Mouse (Mus musculus) neural tube, embryonic 13.5 days (tissue): Measurements from ENCODE around the gene Zfhx3. TPM values are rescaled to one million over a fixed set of nuclear protein-coding genes. Genes with fewer than 3 reads are reported as not detected.

Source experiments
- ATAC-seq: fragments of 200-750 bp; cut with Nextera tagmentation; 2 replicates; pipeline ENCODE4 v1.8.0; 2017; ENCODE audit warnings: low read depth, mild to moderate bottlenecking, moderate TSS enrichment, moderate library complexity
- H3K27ac ChIP-seq: fragments of 300-500 bp; sonication (generic); replicated peaks from 2 replicates; pipeline ENCODE4 v1.5.1; 2015; ENCODE audit warnings: moderate library complexity, mild to moderate bottlenecking, inconsistent platforms
- H3K27me3 ChIP-seq: fragments of 300-500 bp; sonication (generic); 2 replicates; pipeline ENCODE4 v1.6.1; 2015; ENCODE audit warnings: mild to moderate bottlenecking, inconsistent platforms
- H3K36me3 ChIP-seq: fragments of 300-500 bp; sonication (generic); 2 replicates; pipeline ENCODE4 v1.6.1; 2015; ENCODE audit warnings: mild to moderate bottlenecking, inconsistent platforms
- H3K4me1 ChIP-seq: fragments of 300-500 bp; sonication (generic); replicated peaks from 2 replicates; pipeline ENCODE4 v1.6.1; 2015; ENCODE audit warnings: inconsistent platforms
- H3K4me2 ChIP-seq: fragments of 300-500 bp; sonication (generic); 2 replicates; pipeline ENCODE4 v1.6.1; 2015; ENCODE audit warnings: inconsistent platforms, mild to moderate bottlenecking, moderate library complexity
- H3K4me3 ChIP-seq: fragments of 300-500 bp; sonication (generic); 2 replicates; pipeline ENCODE4 v1.5.1; 2015; ENCODE audit warnings: mild to moderate bottlenecking, inconsistent platforms
- H3K9ac ChIP-seq: fragments of 300-500 bp; sonication (generic); 2 replicates; pipeline ENCODE4 v1.6.1; 2015; ENCODE audit warnings: moderate library complexity, mild to moderate bottlenecking, inconsistent platforms
- H3K9me3 ChIP-seq: fragments of 300-500 bp; sonication (generic); 2 replicates; pipeline ENCODE4 v1.6.1; 2016; ENCODE audit warnings: inconsistent platforms
- WGBS: fragments of 180-500 bp; shearing (Covaris S2); methylation state at CpG from one replicate; pipeline ENCODE4 v1.1.7; 2015; 5-methylcytosine and 5-hydroxymethylcytosine counted together
- polyA plus RNA-seq: library from polyadenylated mRNA; unstranded; fragments of >200 nt; fragmentation: Nextera tagmentation; extraction: Ambion mirVana; gene quantifications from 2 replicates; pipeline ENCODE4 v1.2.1, GENCODE M21; 2015

Gene Zfhx3
- polyA plus RNA-seq, 1 experiment from 2014 or later: 28.2 TPM

DNA sequence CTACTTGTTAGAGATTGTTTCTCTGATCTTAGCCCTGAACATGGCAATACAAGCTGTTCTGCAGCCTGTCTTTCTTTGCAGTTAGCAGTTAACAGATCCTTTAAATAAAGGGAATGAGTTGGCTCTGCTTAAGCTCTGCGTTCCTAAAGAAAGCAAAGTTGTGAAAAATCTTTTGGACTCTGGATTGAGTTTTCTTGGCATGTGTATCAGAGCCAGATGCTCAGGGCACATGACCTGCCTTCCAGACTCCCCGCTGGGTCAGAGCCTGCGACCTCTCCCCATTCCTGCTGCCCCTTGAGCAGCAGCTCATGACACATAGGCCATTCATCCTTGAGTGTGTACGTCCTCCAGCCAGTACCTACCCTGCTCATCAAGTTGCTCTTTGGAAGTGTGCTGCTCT, 81.9 kb downstream of the Zfhx3 start:
- H3K4me3 ChIP-seq: no peak overlapping the region
- no peak overlapping the region for H3K4me2 ChIP-seq
- H3K27me3 ChIP-seq: no peaks in the 10 kb centered on the region
- H3K9ac ChIP-seq: no peak overlapping the region
- H3K36me3 ChIP-seq: no peaks in the 10 kb centered on the region
- no peak overlapping the region for H3K27ac ChIP-seq
- no peaks in the 10 kb centered on the region for H3K9me3 ChIP-seq
- H3K4me1 ChIP-seq: peaks cover 30% of the 10 kb centered on the region
- 75% methylated on average over 4 of the region's 4 CpGs for WGBS
- ATAC-seq: no peak

GRCm38 (mm10) chr8:108025249-108025648, 82.8 kb downstream of the Zfhx3 start:
- no peak overlapping the region for H3K9ac ChIP-seq
- H3K4me1 ChIP-seq: peaks cover 30% of the 10 kb centered on the region
- no peaks in the 10 kb centered on the region for H3K9me3 ChIP-seq
- 86% methylated on average over 2 of the region's 2 CpGs for WGBS
- no peak overlapping the region for H3K27ac ChIP-seq
- ATAC-seq: no peak
- H3K36me3 ChIP-seq: no peaks in the 10 kb centered on the region
- H3K4me2 ChIP-seq: no peak overlapping the region
- H3K27me3 ChIP-seq: no peaks in the 10 kb centered on the region
- no peak overlapping the region for H3K4me3 ChIP-seq

GRCm38 (mm10) chr8:108026557-108027440, 84.4 kb downstream of the Zfhx3 start:
- no peaks in the 10 kb centered on the region for H3K36me3 ChIP-seq
- peak overlapping the region; percentile 35 for H3K4me2 ChIP-seq
- ATAC-seq: no peak

DNA sequence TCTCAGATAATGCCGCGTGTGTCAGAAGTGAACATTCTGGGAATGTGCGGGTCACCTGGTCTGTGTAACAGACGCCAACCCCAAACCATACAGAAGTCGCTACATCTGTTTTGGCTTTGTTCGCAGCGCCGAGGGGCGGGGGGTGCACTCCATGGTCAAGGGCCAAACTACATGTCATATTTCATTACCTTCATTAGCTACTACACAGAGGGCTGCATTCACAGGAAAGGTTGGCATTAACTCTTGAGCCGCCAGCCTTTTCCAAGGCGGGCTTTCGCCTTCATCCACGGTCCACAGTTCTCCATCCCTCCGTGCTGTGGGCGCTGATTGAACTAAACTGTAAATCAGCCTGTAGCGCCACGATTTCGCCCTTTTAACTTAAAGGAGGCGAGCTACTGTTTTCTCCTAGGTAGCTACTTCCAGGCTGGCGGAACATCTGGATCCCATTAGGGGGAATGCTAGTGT, 85.1 kb downstream of the Zfhx3 start:
- Histone ChIP-seq H3K27ac (peak overlapping the region; percentile 53; the same call in 1 of the 2 replicates), H3K36me3 (no peaks in the 10 kb centered on the region), H3K27me3 (no peaks in the 10 kb centered on the region), H3K4me3 (peak overlapping the region; percentile 0; the same call in 1 of the 2 replicates), H3K9ac (no peak overlapping the region), H3K4me2 (peak overlapping the region; percentile 35), H3K9me3 (no peaks in the 10 kb centered on the region), H3K4me1 (peaks cover 26% of the 10 kb centered on the region)
- 31% methylated on average over 20 of the region's 20 CpGs for WGBS
- ATAC-seq: no peak

More at GRCm38 (mm10) chr8:108026557-108027440, 84.4 kb downstream of the Zfhx3 start:
- 55% methylated on average over 11 of the region's 11 CpGs for WGBS
- Histone ChIP-seq H3K4me1 (peaks cover 30% of the 10 kb centered on the region), H3K9me3 (no peaks in the 10 kb centered on the region), H3K27me3 (no peaks in the 10 kb centered on the region), H3K9ac (no peak overlapping the region), H3K4me3 (no peak overlapping the region), H3K27ac (peak overlapping the region; percentile 53; the same call in 1 of the 2 replicates)

DNA sequence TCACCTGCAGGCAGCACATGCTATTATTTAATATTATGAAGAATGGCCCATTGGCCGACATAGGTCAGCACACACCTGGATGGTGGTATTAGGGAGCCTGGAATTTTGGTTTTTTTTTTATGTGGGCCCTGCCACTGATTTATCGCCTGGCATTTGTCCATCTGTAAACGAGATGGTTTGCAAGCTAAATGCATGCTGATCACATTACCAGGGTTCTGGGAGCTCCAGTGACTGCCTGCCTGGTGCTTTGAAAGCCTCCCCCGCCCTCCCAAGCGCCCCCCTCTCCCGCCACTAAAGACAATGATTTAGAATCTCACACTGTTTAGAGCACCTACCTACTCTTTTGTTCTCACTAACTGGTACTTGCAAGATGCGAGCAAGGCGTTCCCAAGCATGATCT, 86.0 kb downstream of the Zfhx3 start:
- H3K27me3 ChIP-seq: no peaks in the 10 kb centered on the region
- no peaks in the 10 kb centered on the region for H3K9me3 ChIP-seq
- H3K4me3 ChIP-seq: no peak overlapping the region
- no peak for ATAC-seq
- 33% methylated on average over 8 of the region's 8 CpGs for WGBS
- H3K36me3 ChIP-seq: no peaks in the 10 kb centered on the region
- H3K4me1 ChIP-seq: peaks cover 24% of the 10 kb centered on the region
- no peak overlapping the region for H3K9ac ChIP-seq
- H3K4me2 ChIP-seq: no peak overlapping the region
- no peak overlapping the region; the same call in 1 of the 2 replicates for H3K27ac ChIP-seq

DNA sequence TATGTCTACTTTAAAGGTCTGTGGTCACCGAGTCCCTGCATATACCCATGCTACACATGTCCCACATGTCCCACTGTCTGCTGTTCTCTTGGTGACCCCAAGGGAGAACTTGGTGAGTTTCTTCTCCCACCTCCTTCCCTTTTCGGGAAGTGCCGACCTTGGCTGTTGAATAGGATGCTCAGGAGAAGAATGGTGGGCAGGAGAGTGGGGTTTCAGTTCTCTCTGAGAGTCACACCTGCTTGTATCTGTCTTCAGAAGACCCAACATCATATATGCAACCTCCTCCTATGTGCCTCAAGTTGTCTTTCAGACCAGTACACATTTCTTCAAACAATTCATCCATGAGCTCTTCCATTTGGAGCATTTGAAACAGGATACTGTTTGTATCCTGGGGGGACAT, 88.7 kb downstream of the Zfhx3 start:
- WGBS: 86% methylated on average over 3 of the region's 3 CpGs
- Histone ChIP-seq H3K4me1 (peaks cover 24% of the 10 kb centered on the region), H3K4me2 (no peak overlapping the region), H3K27ac (no peak overlapping the region), H3K9ac (no peak overlapping the region), H3K4me3 (no peak overlapping the region), H3K36me3 (no peaks in the 10 kb centered on the region), H3K27me3 (no peaks in the 10 kb centered on the region), H3K9me3 (no peaks in the 10 kb centered on the region)
- no peak for ATAC-seq

DNA sequence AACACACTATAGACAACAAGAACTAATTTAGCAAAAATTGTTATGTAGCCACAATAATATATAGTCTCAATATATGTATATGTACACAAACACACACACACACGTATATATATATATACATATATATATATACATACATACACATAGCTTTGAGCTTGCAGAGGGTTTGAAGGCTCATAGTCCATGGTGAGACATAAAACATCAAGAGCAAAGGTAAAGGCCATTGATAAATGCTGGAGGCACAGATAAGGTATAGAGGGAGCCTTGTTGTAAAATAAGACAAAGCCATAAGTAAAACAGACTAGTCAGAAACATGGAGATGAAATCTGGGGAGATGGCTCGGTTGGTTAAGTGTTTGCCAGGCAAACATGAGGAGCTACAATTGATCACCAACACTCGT, 91.6 kb downstream of the Zfhx3 start:
- Histone ChIP-seq H3K27ac (no peak overlapping the region), H3K36me3 (no peaks in the 10 kb centered on the region), H3K27me3 (no peaks in the 10 kb centered on the region), H3K4me2 (no peak overlapping the region), H3K4me3 (no peak overlapping the region), H3K9me3 (no peaks in the 10 kb centered on the region), H3K4me1 (no peaks in the 10 kb centered on the region), H3K9ac (no peak overlapping the region)
- WGBS: 79% methylated on average over 3 of the region's 3 CpGs
- ATAC-seq: no peak

DNA sequence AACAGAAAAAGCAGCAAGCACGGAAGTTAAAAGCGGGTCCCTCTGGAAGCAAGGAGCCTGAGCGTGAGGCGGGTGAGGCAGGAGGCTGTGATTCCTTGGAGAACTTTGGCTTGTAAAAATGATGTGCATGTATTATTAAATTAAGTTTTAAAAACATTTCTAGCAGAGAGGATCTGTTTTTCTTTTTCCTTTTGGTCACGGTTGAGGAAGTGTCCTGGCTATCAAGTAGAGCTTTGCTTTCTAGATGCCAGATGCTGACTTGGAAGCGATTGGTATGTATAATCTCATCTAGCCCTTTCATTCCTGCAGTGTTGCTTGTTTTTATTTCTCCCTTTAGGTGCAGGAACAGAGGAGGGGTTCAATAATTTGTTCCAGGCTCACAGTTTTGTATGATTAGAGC, 92.3 kb downstream of the Zfhx3 start:
- WGBS: 80% methylated on average over 6 of the region's 6 CpGs
- no peak for ATAC-seq

DNA sequence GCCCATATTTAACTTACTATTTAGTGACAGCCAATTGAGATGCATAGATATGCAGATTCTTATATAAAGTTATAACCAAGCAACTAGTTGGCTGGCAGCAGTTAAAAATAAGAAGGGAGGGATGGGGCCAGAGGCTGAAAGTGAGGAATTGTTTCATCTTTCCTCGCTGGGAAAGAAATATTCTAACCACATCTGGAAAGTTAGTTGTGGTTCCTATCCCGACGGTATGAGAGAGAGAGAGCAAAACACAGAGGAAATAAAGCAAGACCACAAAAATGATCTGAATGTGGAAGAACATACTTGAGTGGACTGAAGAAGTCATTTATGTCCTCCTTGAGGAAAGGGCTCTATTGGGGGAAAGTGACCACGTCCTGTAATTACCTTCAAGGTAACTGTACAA, 101.2 kb downstream of the Zfhx3 start:
- no peak for ATAC-seq
- Histone ChIP-seq H3K27me3 (no peaks in the 10 kb centered on the region), H3K9me3 (no peaks in the 10 kb centered on the region), H3K4me2 (no peak overlapping the region), H3K9ac (no peak overlapping the region), H3K4me3 (no peak overlapping the region), H3K4me1 (peaks cover 18% of the 10 kb centered on the region), H3K36me3 (no peaks in the 10 kb centered on the region), H3K27ac (no peak overlapping the region)
- 78% methylated on average over 4 of the region's 4 CpGs for WGBS

More for the DNA sequence above, 92.3 kb downstream of the Zfhx3 start:
- Histone ChIP-seq H3K4me2 (no peak overlapping the region), H3K9me3 (no peaks in the 10 kb centered on the region), H3K4me1 (peaks cover 2% of the 10 kb centered on the region; the same call in 1 of the 2 replicates), H3K27me3 (no peaks in the 10 kb centered on the region), H3K4me3 (no peak overlapping the region), H3K27ac (no peak overlapping the region), H3K36me3 (no peaks in the 10 kb centered on the region), H3K9ac (no peak overlapping the region)

GRCm38 (mm10) chr8:108044185-108044584, 101.7 kb downstream of the Zfhx3 start:
- H3K4me3 ChIP-seq: no peak overlapping the region

GRCm38 (mm10) chr8:108056241-108056640, 113.8 kb downstream of the Zfhx3 start:
- peaks cover 6% of the 10 kb centered on the region; the same call in 1 of the 2 replicates for H3K4me1 ChIP-seq
- H3K27me3 ChIP-seq: no peaks in the 10 kb centered on the region
- no peak overlapping the region for H3K4me3 ChIP-seq
- 0 out of 2 replicates have a peak overlapping the region, but pooled peaks have one; percentile 9 for H3K27ac ChIP-seq
- no peaks in the 10 kb centered on the region for H3K36me3 ChIP-seq
- WGBS: 51% methylated on average over 5 of the region's 5 CpGs
- peak overlapping the region; percentile 27; the same call in 1 of the 2 replicates for H3K9ac ChIP-seq
- 0 out of 2 replicates have a peak, but pooled peaks cover 8% of the 10 kb centered on the region for H3K9me3 ChIP-seq
- H3K4me2 ChIP-seq: no peak overlapping the region
- no peak for ATAC-seq

More at GRCm38 (mm10) chr8:108044185-108044584, 101.7 kb downstream of the Zfhx3 start:
- no peak overlapping the region for H3K4me2 ChIP-seq
- no peak overlapping the region for H3K9ac ChIP-seq
- 89% methylated on average over 3 of the region's 3 CpGs for WGBS
- H3K36me3 ChIP-seq: no peaks in the 10 kb centered on the region
- H3K9me3 ChIP-seq: no peaks in the 10 kb centered on the region
- ATAC-seq: no peak
- no peaks in the 10 kb centered on the region for H3K27me3 ChIP-seq
- peaks cover 18% of the 10 kb centered on the region for H3K4me1 ChIP-seq
- H3K27ac ChIP-seq: no peak overlapping the region

DNA sequence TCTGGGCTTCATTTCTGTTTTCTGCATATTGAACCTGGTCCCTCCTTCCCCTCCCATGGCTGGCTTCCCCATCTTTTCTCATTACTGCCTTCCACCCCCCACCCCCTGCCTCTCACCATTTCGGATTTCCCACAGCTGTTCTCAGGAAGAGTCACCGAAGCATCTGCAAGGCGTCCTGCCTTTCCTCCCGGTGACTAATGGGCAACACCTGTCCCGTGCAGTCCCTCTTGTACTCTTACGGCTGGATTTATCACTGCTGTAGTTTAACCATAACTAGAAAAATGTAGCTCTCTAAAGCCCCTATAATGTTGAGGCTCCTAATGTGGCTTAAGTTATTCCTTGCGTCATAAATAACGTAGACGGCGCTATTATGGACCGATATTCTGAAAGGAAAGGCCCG, 119.5 kb downstream of the Zfhx3 start:
- Histone ChIP-seq H3K9me3 (0 out of 2 replicates have a peak, but pooled peaks cover 8% of the 10 kb centered on the region), H3K27me3 (no peaks in the 10 kb centered on the region), H3K4me1 (peaks cover 11% of the 10 kb centered on the region), H3K9ac (no peak overlapping the region), H3K27ac (no peak overlapping the region), H3K4me3 (no peak overlapping the region), H3K36me3 (no peaks in the 10 kb centered on the region), H3K4me2 (no peak overlapping the region)
- ATAC-seq: no peak
- WGBS: 31% methylated on average over 12 of the region's 12 CpGs
